33 mouse cellular contexts compared by ENCODE assay signal in genomic region chr13:47076156-47076555, GRCm38 (mm10).
"Had no signal": no experiment of that assay in that cellular context is flagged by ENCODE, and none has a peak within 500 bp of the region (broad histone marks: within the 10 kb centered on the region; RNA-seq: fewer than 3 reads in every experiment).

No protein-coding gene starts in this region.

- H3K27me3 ChIP-seq: heart, embryonic 13.5 days; heart, embryonic 15.5 days; hindbrain, embryonic 12.5 days; hindbrain, embryonic 13.5 days; hindbrain, embryonic 15.5 days; intestine, embryonic 15.5 days; kidney, embryonic 15.5 days had no signal

- ATAC-seq: hindbrain, embryonic 16.5 days; hindbrain, postnatal 0 days; inflammation-experienced regulatory T-cells, adult 6 months; intestine, embryonic 15.5 days; intestine, embryonic 16.5 days; intestine, postnatal 0 days had no signal

- DNase-seq: heart, postnatal 10 days; heart, postnatal 36 days; heart, postnatal 4 days; kidney, adult 11 months; kidney, adult 18-20 months; kidney, adult 2 months; kidney, adult 8-10 months; kidney, adult 9 months; kidney, postnatal 10 days; kidney, postnatal 14 days; kidney, postnatal 25 days; kidney, postnatal 36 days; kidney, postnatal 4 days; layer of hippocampus, adult 9-11 months; layer of hippocampus, postnatal 36 days had no signal

- H3K9ac ChIP-seq: heart, embryonic 13.5 days; heart, embryonic 15.5 days; hindbrain, embryonic 12.5 days; hindbrain, embryonic 13.5 days; hindbrain, embryonic 14.5 days; hindbrain, embryonic 15.5 days; intestine, embryonic 15.5 days; kidney, embryonic 15.5 days had no signal

- H3K4me3 ChIP-seq: heart, embryonic 13.5 days; heart, embryonic 15.5 days; hindbrain, embryonic 10.5 days; hindbrain, embryonic 12.5 days; hindbrain, embryonic 13.5 days; hindbrain, embryonic 15.5 days; intestine, embryonic 15.5 days; kidney, embryonic 15.5 days; layer of hippocampus, adult 2 months; left cerebral cortex, adult 2 months had no signal

- H3K27ac ChIP-seq: heart, embryonic 13.5 days; heart, embryonic 15.5 days; hindbrain, embryonic 10.5 days; hindbrain, embryonic 12.5 days; hindbrain, embryonic 13.5 days; hindbrain, embryonic 14.5 days; hindbrain, embryonic 15.5 days; hindbrain, postnatal 0 days; intestine, embryonic 15.5 days; kidney, embryonic 15.5 days; kidney, postnatal 0 days; layer of hippocampus, adult 2 months; left cerebral cortex, adult 2 months had no signal

- H3K4me1 ChIP-seq: heart, embryonic 13.5 days; heart, embryonic 15.5 days; hindbrain, embryonic 10.5 days; hindbrain, embryonic 12.5 days; hindbrain, embryonic 13.5 days; hindbrain, embryonic 15.5 days; intestine, embryonic 15.5 days had no signal

- H3K4me2 ChIP-seq: heart, embryonic 11.5 days; heart, embryonic 13.5 days; heart, embryonic 15.5 days; hindbrain, embryonic 12.5 days; hindbrain, embryonic 13.5 days; hindbrain, embryonic 14.5 days; hindbrain, embryonic 15.5 days; intestine, embryonic 15.5 days; kidney, embryonic 15.5 days had no signal

- H3K9me3 ChIP-seq: heart, embryonic 15.5 days; hindbrain, embryonic 10.5 days; hindbrain, embryonic 12.5 days; hindbrain, embryonic 13.5 days; hindbrain, embryonic 15.5 days; intestine, embryonic 15.5 days; kidney, embryonic 15.5 days had no signal
